Mouse (Mus musculus) liver, postnatal 0 days (tissue): ENCODE results near the gene Srebf2.
"Not testable (repeated sequence)": the region's sequence is repeated elsewhere in the genome, so short reads cannot be mapped to it uniquely, and the experiment has no call there.

Experiments used
- CTCF ChIP-seq: sonication (generic); IDR thresholded peaks from 2 replicates; pipeline ENCODE4 v1.5.1; 2016; ENCODE audit warnings: antibody characterized with exemption, low read depth
- EP300 ChIP-seq: IDR thresholded peaks from 2 replicates; pipeline ENCODE4 v1.6.1; 2016; ENCODE audit warnings: antibody characterized with exemption, low read depth, mild to moderate bottlenecking

DNA sequence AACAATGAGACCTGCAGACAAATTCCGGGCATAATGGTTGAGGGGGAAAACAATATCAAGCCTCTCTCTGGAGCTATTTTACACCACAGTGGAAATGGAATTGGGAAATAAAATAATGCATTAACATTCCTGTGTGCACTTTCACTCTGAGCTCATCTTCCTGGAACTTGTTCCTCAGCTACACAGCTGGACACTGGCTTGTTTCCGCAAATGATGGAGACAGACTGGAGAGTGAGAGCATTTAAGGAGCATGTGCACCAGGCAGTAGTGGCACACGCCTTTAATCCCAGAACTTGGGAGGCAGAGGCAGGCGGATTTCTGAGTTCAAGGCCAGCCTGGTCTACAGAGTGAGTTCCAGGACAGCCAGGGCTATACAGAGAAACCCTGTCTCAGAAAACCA lies 20.3 kb upstream of the Srebf2 start:
- not testable (repeated sequence) for TF ChIP-seq EP300, CTCF
